Mouse (Mus musculus) large intestine, adult 2 months (tissue): ENCODE measurements around the gene Klhl21. TPM values are rescaled to one million over a fixed set of nuclear protein-coding genes. Genes with fewer than 3 reads are reported as not detected.

Source experiments
- DNase-seq: peaks from one replicate; pipeline ENCODE4 v3.0.0-alpha.2; 2012; ENCODE audit warnings: low read depth, low spot score
- WGBS: fragments of 180-500 bp; shearing (Covaris S2); methylation state at CpG from one replicate; pipeline ENCODE4 v1.1.7; 2018; 5-methylcytosine and 5-hydroxymethylcytosine counted together
- polyA plus RNA-seq: library from polyadenylated mRNA; depleted of rRNA; stranded (reverse); fragments of >200 nt; gene quantifications from 2 replicates; pipeline ENCODE4 v1.2.3, GENCODE M21; 2012; rRNA removed

Klhl21 gene
- polyA plus RNA-seq, 1 experiment, result 9.1 TPM

DNA sequence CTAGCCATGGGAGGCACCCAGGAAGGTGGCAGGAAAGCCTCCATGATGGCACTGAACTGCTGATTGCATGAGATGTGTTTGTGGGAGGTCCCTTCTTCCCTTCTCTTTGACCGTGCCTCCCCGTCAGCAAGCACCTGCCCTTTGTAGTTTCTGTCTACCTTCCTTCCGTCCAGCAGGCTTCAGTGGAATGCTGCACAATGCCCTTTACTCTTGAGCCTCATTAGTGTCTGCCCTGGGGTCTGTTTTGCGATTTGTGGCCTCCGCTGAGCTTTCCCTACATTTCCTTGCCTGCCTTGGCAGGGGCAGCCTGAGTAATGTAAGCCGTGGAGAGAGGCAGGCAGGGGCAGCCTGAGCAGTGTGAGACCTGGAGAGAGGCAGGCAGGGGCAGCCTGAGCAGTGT is 36.0 kb downstream of the Klhl21 start:
- no peak for DNase-seq
- WGBS, result 81% methylated on average over 6 of the region's 6 CpGs

DNA sequence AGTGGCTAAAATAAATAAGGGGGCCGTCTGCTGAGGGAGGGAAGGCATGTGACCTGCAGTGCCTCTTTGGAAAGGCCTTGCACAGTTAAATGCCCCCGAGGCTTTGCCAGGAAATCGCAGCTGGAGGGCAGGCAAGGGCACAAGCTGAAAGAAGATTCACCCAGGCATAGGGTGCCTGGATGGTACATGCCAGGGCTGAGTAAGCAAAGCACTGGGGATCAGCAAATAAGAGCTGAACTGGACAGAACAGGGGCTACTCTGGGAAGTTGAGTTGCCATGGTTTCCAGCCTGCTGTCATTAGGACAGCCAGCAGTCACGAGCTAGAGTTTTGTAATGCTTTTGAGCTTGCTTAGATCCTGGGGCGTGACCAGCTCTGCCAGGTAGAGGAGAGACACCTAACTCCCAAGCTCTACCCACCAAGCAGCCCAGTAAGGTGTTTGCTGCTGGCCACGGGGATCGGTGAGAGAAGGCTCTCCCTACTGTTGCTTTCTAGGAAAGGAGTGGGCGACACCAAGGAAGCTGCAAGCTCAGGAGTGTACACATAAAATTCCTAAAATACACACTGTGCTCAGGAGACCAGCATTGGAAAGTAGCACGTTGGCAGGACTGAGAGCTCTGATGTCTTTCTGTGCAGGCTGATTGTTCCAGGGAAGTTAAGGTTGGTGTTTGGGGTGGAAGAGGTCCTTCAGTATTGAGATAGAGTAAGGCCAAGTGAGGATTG is 53.9 kb downstream of the Klhl21 start:
- WGBS, result 60% methylated on average over 9 of the region's 9 CpGs
- no peak for DNase-seq

DNA sequence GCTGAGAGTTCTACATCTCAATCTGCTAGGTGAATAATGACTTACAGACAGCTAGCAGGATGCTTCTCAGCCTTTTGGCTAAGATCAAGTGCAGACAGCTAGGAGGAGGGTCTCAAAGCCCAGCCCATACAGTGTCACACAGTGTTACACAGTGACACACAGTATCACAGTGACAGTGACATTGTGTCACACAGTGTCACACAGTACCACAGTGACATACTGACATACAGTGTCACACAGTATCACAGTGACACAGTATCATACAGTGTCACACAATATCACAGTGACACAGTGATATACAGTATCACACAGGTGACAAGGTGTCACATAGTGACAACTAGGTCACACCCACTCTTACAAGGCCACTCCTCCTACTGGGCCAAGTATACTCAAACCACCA is 58.7 kb downstream of the Klhl21 start:
- no peak for DNase-seq

Other genes starting within 250 kb of the Klhl21 start
- gene Camta1, start 146.9 kb upstream of the Klhl21 start, polyA plus RNA-seq, result 3.6 and 4.1 TPM in 2 replicates
- gene Dnajc11, start 75.1 kb upstream of the Klhl21 start, polyA plus RNA-seq, result 60.8 and 69.6 TPM in 2 replicates
- gene Thap3, start 19.8 kb upstream of the Klhl21 start, polyA plus RNA-seq, result 21.0 and 24.7 TPM in 2 replicates
- 4.4 and 4.8 TPM in 2 replicates for gene Phf13, start 12.5 kb upstream of the Klhl21 start, polyA plus RNA-seq
- 12.0 and 15.4 TPM in 2 replicates for gene Zbtb48, start 18.9 kb downstream of the Klhl21 start, polyA plus RNA-seq
- 0.04 and 0.07 TPM in 2 replicates for gene Tas1r1, start 29.8 kb downstream of the Klhl21 start, polyA plus RNA-seq
- 16.0 and 17.2 TPM in 2 replicates for gene Nol9, start 30.5 kb downstream of the Klhl21 start, polyA plus RNA-seq
- 12.7 and 17.0 TPM in 2 replicates for gene Plekhg5, start 63.7 kb downstream of the Klhl21 start, polyA plus RNA-seq
- gene Tnfrsf25, start 107.1 kb downstream of the Klhl21 start, polyA plus RNA-seq, result 3.6 and 4.0 TPM in 2 replicates
- gene Espn, start 143.6 kb downstream of the Klhl21 start, polyA plus RNA-seq, result 157 and 237 TPM in 2 replicates
- gene Hes2, start 150.1 kb downstream of the Klhl21 start, polyA plus RNA-seq, result 7.5 and 17.1 TPM in 2 replicates
- gene Acot7, start 169.3 kb downstream of the Klhl21 start, polyA plus RNA-seq, result 50.9 and 56.5 TPM in 2 replicates